Mouse (Mus musculus) liver (tissue): ENCODE measurements around the gene Tspan9.

ENCODE experiments used
- DNase-seq: peaks from one replicate; pipeline ENCODE4 v3.0.0-alpha.2; 2020; ENCODE audit warnings: mixed read lengths

Tspan9 gene

DNA sequence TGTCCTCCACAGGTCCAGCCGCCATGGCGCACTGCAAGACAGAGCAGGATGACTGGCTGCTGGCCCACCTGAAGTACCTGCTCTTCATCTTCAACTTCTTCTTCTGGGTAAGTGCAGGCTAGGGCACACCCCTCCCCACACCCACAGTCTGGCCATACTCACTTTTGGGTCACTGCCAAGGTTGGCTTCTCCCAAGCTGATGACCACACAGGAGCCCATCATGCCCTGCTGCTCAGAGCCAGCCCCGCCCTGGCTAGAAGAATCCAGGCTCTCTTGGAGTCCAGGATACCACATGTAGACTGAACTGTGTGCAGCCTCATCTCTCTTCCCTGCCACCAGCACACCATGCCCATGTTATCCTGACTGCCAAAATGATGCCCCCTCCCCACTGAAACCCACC is 230.5 kb downstream of the Tspan9 start:
- no peak for DNase-seq

GRCm38 (mm10) chr6:127911687-127912086 is 231.7 kb downstream of the Tspan9 start:
- no peak for DNase-seq
